Mouse (Mus musculus) C2C12 (cell line): ENCODE results near the gene Olfr222. TPM values are rescaled to one million over a fixed set of nuclear protein-coding genes. Genes with fewer than 3 reads are reported as not detected.
A peak's percentile ranks its signal among the peaks of the same experiment; 100 is the strongest.

Experiments used
- H3K27me3 ChIP-seq: one replicate; pipeline ENCODE4 v1.6.1; 2011; ENCODE audit not compliant: control insufficient read depth, insufficient read depth, insufficient read length
- H3K36me3 ChIP-seq: one replicate; pipeline ENCODE4 v1.6.1; 2011; ENCODE audit not compliant: control insufficient read depth, insufficient read depth
- H3K4me3 ChIP-seq: one replicate; pipeline ENCODE4 v1.5.1; 2011; ENCODE audit warnings: mild to moderate bottlenecking, control low read depth; ENCODE audit not compliant: poor library complexity, insufficient read depth, severe bottlenecking
- H3K79me2 ChIP-seq: one replicate; pipeline ENCODE4 v1.6.1; 2011; ENCODE audit not compliant: control insufficient read depth, insufficient read depth
- H3K79me3 ChIP-seq: one replicate; pipeline ENCODE4 v1.6.1; 2011; ENCODE audit warnings: low read depth, control low read depth
- H3ac ChIP-seq: one replicate; pipeline ENCODE3; 2011; ENCODE audit warnings: low read depth; ENCODE audit not compliant: control insufficient read depth, insufficient read length
- CEBPB ChIP-seq: IDR thresholded peaks from one replicate; pipeline ENCODE4 v1.6.1; 2011; ENCODE audit warnings: low read depth, mild to moderate bottlenecking, control low read depth, moderate library complexity
- CTCF ChIP-seq: IDR thresholded peaks from one replicate; pipeline ENCODE4 v1.5.1; 2011; ENCODE audit not compliant: control insufficient read depth, insufficient read depth, insufficient read length
- FOSL1 ChIP-seq: IDR thresholded peaks from one replicate; pipeline ENCODE4 v1.8.0; 2011; ENCODE audit warnings: mild to moderate bottlenecking, low read length; ENCODE audit not compliant: poor library complexity, insufficient read depth, severe bottlenecking
- MAX ChIP-seq: IDR thresholded peaks from one replicate; pipeline ENCODE4 v1.6.1; 2011; ENCODE audit warnings: mild to moderate bottlenecking, control low read depth
- MYOD1 ChIP-seq: IDR thresholded peaks from one replicate; pipeline ENCODE4 v1.6.1; 2011; ENCODE audit warnings: low read depth; ENCODE audit not compliant: control insufficient read depth, insufficient read length
- MYOG ChIP-seq: IDR thresholded peaks from one replicate; pipeline ENCODE4 v1.6.1; 2011; ENCODE audit not compliant: control insufficient read depth, insufficient read length; ENCODE audit errors: extremely low read depth
- USF1 ChIP-seq: IDR thresholded peaks from one replicate; pipeline ENCODE4 v1.6.1; 2011; ENCODE audit warnings: low read depth, mild to moderate bottlenecking, control low read depth, moderate library complexity
- polyA plus RNA-seq: library from polyadenylated mRNA; unstranded; fragments of >200 nt; fragmentation: generic; extraction: Trizol; gene quantifications from one replicate; pipeline ENCODE4 v1.2.1, GENCODE M21; 2012; ENCODE audit warnings: missing spikeins

The Olfr222 gene
- polyA plus RNA-seq, 1 experiment: not detected

DNA sequence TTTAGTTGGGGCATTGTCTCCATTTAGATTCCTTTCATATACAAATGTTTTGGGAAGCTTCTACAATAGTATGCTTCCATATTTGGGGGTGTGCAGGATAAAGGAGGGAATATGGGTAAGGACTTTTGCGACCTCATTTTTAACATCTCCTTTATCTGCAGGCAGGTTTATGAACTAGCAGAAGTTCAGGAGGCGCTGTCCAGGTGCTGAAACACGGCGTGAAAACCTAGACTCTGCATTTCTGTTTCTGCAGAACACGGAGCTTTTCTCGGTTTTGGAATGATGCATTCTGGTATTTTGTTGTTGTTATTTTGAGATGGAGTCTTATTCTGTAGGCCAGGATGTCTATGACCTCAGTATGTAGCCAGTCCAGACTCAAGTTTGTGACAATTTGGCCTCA is 8.5 kb upstream of the Olfr222 start:
- Histone ChIP-seq H3K4me3 (no peak overlapping the region), H3K36me3 (no peaks in the 10 kb centered on the region), H3K27me3 (peaks cover 11% of the 10 kb centered on the region), H3K79me3 (no peaks in the 10 kb centered on the region), H3ac (no peak overlapping the region), H3K79me2 (no peaks in the 10 kb centered on the region)
- no peak for TF ChIP-seq MYOD1
- no peak for TF ChIP-seq MAX
- no peak for TF ChIP-seq CTCF
- no peak for TF ChIP-seq CEBPB
- TF ChIP-seq MYOG: no peak
- no peak for TF ChIP-seq USF1
- TF ChIP-seq FOSL1: no peak

DNA sequence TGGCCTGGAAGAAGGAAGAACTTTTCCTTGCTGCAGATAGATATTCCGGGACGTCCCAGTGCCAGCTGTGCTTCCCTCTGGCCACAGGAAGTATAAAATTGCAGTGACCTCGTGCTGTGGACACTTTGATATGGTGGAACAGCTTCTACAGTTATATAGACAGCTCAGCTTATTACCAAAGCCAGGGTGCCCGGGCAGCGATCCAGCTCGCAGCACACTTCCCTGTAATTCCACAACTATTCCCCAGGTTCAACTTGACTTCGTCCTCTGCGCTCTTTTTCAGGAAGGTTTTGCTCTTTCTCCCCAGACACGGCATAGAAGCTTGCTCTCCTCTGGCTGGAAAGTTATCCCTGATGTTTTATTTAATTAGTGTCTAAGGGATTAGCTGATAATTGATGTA is 309 bp downstream of the Olfr222 start:
- H3K36me3 ChIP-seq: no peaks in the 10 kb centered on the region
- TF ChIP-seq USF1 (no peak), CEBPB (no peak), MAX (no peak), CTCF (no peak), MYOD1 (no peak), MYOG (no peak), FOSL1 (no peak)
- no peaks in the 10 kb centered on the region for H3K79me2 ChIP-seq
- H3K4me3 ChIP-seq: no peak overlapping the region
- H3ac ChIP-seq: no peak overlapping the region
- H3K27me3 ChIP-seq: peaks cover 23% of the 10 kb centered on the region
- H3K79me3 ChIP-seq: no peaks in the 10 kb centered on the region

DNA sequence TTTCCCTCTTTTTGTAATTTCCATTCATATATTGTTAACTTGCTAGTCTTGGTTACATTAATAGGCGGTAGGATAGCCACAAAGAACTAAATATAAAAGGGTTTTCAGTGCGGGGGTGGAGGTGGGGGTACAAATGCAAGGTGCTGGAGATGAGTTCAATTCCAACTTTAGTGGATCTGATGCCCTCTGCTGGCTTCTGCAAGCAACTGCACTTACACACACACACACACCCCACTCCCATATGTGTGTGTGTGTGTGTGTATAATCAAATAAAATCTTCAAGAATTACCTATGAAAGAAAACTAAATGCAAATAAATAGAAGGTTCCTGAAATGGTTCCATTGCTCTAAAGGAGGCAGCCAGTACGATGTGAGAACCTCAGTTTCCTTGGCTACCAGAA is 6.7 kb downstream of the Olfr222 start:
- no peak overlapping the region for H3K4me3 ChIP-seq
- H3K79me3 ChIP-seq: no peaks in the 10 kb centered on the region
- TF ChIP-seq MYOG (no peak), FOSL1 (no peak), CTCF (peak; percentile 2), MAX (no peak), USF1 (no peak)
- H3K36me3 ChIP-seq: no peaks in the 10 kb centered on the region
- peaks cover 15% of the 10 kb centered on the region for H3K27me3 ChIP-seq
- H3ac ChIP-seq: no peak overlapping the region
- H3K79me2 ChIP-seq: no peaks in the 10 kb centered on the region

- H3K36me3 ChIP-seq: no peaks in the 10 kb centered on the region
- H3K79me2 ChIP-seq: no peaks in the 10 kb centered on the region
- no peak overlapping the region for H3ac ChIP-seq
- no peaks in the 10 kb centered on the region for H3K79me3 ChIP-seq
- TF ChIP-seq MAX: no peak
- TF ChIP-seq MYOG: no peak
- no peak for TF ChIP-seq MYOD1
- no peak for TF ChIP-seq FOSL1
- TF ChIP-seq USF1: no peak
- no peak for TF ChIP-seq CTCF
- TF ChIP-seq CEBPB: no peak
- H3K27me3 ChIP-seq: peaks cover 15% of the 10 kb centered on the region
- H3K4me3 ChIP-seq: no peak overlapping the region
Measured at GRCm38 (mm10) chr11:59562837-59563236, 13.2 kb downstream of the Olfr222 start.

GRCm38 (mm10) chr11:59562336-59562735 is 13.7 kb downstream of the Olfr222 start:
- H3ac ChIP-seq: no peak overlapping the region
- no peaks in the 10 kb centered on the region for H3K79me3 ChIP-seq
- H3K36me3 ChIP-seq: no peaks in the 10 kb centered on the region
- peaks cover 15% of the 10 kb centered on the region for H3K27me3 ChIP-seq
- H3K4me3 ChIP-seq: no peak overlapping the region
- no peaks in the 10 kb centered on the region for H3K79me2 ChIP-seq
- TF ChIP-seq CTCF (no peak), MYOD1 (no peak), USF1 (no peak), MYOG (no peak), CEBPB (no peak), FOSL1 (no peak), MAX (no peak)

DNA sequence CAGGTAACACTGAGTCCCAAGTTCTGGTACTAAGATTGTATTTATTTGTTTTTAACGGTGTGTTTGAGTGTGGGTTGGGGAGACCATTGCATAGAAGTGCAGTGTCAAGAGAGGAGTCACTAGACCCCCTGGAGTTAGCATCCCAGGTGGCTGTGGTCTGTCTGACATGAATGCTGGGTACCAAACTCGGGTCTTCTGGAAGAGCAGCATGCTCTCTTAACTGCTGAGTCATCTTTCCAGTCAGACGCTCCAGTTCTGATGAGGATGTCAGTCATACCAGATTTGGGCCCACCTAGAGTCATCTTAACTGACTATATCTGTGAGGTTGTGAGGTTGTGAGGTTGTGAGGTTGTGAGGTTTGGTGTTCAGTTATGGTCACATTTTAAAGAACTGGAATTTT is 15.1 kb downstream of the Olfr222 start:
- Histone ChIP-seq H3ac (no peak overlapping the region), H3K79me3 (no peaks in the 10 kb centered on the region), H3K79me2 (no peaks in the 10 kb centered on the region), H3K27me3 (peaks cover 15% of the 10 kb centered on the region), H3K36me3 (no peaks in the 10 kb centered on the region), H3K4me3 (no peak overlapping the region)
- TF ChIP-seq USF1 (no peak), MAX (no peak), MYOG (no peak), CEBPB (no peak), MYOD1 (no peak)
